Mouse (Mus musculus) mesoderm, embryonic 11.5 days (tissue): ENCODE results near the gene Prkg2.

Experiments used
- DNase-seq: peaks from one replicate; pipeline ENCODE4 v3.0.0-alpha.2; 2012; ENCODE audit warnings: low read depth, low spot score

Gene Prkg2

GRCm38 (mm10) chr5:99036596-99037441, at the start of gene Prkg2:
Gene Prkg2, minus strand, starts transcription at chr5:99037351.
- peak; percentile 38 for DNase-seq

GRCm38 (mm10) chr5:99083955-99084354, 46.8 kb upstream of the Prkg2 start:
- DNase-seq: peak; percentile 76

GRCm38 (mm10) chr5:99078375-99078774, 41.2 kb upstream of the Prkg2 start:
- no peak for DNase-seq

- no peak for DNase-seq
Observed at GRCm38 (mm10) chr5:99068391-99068790, 31.2 kb upstream of the Prkg2 start.

GRCm38 (mm10) chr5:99062582-99062981, 25.4 kb upstream of the Prkg2 start:
- DNase-seq: no peak

GRCm38 (mm10) chr5:99039021-99039420, 1.9 kb upstream of the Prkg2 start:
- DNase-seq: no peak

GRCm38 (mm10) chr5:99037442-99037811, 276 bp upstream of the Prkg2 start:
- no peak for DNase-seq

GRCm38 (mm10) chr5:99035961-99036360, 1.2 kb downstream of the Prkg2 start:
- DNase-seq: no peak

GRCm38 (mm10) chr5:99031551-99032149, 5.5 kb downstream of the Prkg2 start:
- DNase-seq: no peak

GRCm38 (mm10) chr5:99026343-99026742, 10.8 kb downstream of the Prkg2 start:
- no peak for DNase-seq

GRCm38 (mm10) chr5:99019709-99020108, 17.4 kb downstream of the Prkg2 start:
- no peak for DNase-seq

GRCm38 (mm10) chr5:99015140-99015539, 22.0 kb downstream of the Prkg2 start:
- no peak for DNase-seq

GRCm38 (mm10) chr5:99010448-99011151, 26.6 kb downstream of the Prkg2 start:
- DNase-seq: no peak

- no peak for DNase-seq
Observed at GRCm38 (mm10) chr5:98998104-98998503, 39.0 kb downstream of the Prkg2 start.

GRCm38 (mm10) chr5:98995767-98996166, 41.4 kb downstream of the Prkg2 start:
- no peak for DNase-seq

GRCm38 (mm10) chr5:98991600-98991999, 45.6 kb downstream of the Prkg2 start:
- no peak for DNase-seq

GRCm38 (mm10) chr5:98987634-98988033, 49.5 kb downstream of the Prkg2 start:
- DNase-seq: no peak

- DNase-seq: no peak
Observed at GRCm38 (mm10) chr5:98987116-98987515, 50.0 kb downstream of the Prkg2 start.

GRCm38 (mm10) chr5:98986459-98986858, 50.7 kb downstream of the Prkg2 start:
- DNase-seq: no peak

- no peak for DNase-seq
Observed at GRCm38 (mm10) chr5:98986011-98986410, 51.1 kb downstream of the Prkg2 start.

GRCm38 (mm10) chr5:98985077-98985476, 52.1 kb downstream of the Prkg2 start:
- no peak for DNase-seq

GRCm38 (mm10) chr5:98981304-98981703, 55.8 kb downstream of the Prkg2 start:
- DNase-seq: no peak

- no peak for DNase-seq
Observed at GRCm38 (mm10) chr5:98978316-98978715, 58.8 kb downstream of the Prkg2 start.
